ENCODE assay signal across 8 mouse cellular contexts in genomic region chr17:35915538-35916296, GRCm38 (mm10). TPM values are rescaled to one million over a fixed set of nuclear protein-coding genes. Genes with fewer than 3 reads are reported as not detected.
DNase-seq lines count a peak whose midpoint lies in the region; ATAC-seq and TF ChIP-seq lines count a peak whose summit lies in the region.

No protein-coding gene starts in this region.

- WGBS in intestine, embryonic 14.5 days, result 2% methylated on average over 28 of the region's 28 CpGs
- WGBS in macrophage (ENCODE audit: missing documents), result 3% methylated on average over 28 of the region's 28 CpGs

- no peaks in the 10 kb centered on the region for H3K9me3 ChIP-seq in intestine, embryonic 14.5 days (ENCODE audit: control insufficient read depth, low read length)

- H3K27ac ChIP-seq in testis, adult 2 months (ENCODE audit: control insufficient read depth, insufficient read depth, low read depth, low read length), result peak overlapping the region; percentile 94
- peak overlapping the region; percentile 99 for H3K27ac ChIP-seq in intestine, embryonic 14.5 days (ENCODE audit: low read depth)
- H3K27ac ChIP-seq in macrophage, result peak overlapping the region; percentile 98

- H3K4me1 ChIP-seq in testis, adult 2 months (ENCODE audit: control insufficient read depth, insufficient read depth, low read length), result peaks cover 2% of the 10 kb centered on the region; the same call in 1 of the 2 replicates
- peaks cover 22% of the 10 kb centered on the region for H3K4me1 ChIP-seq in intestine, embryonic 14.5 days (replicated peaks; ENCODE audit: control insufficient read depth, insufficient read depth, low read length)

- H3K4me3 ChIP-seq in testis, adult 2 months (ENCODE audit: control insufficient read depth, low read depth, low read length), result peak overlapping the region; percentile 96
- H3K4me3 ChIP-seq in intestine, embryonic 14.5 days (ENCODE audit: low read depth, low read length), result peak overlapping the region; percentile 60
- peak overlapping the region; percentile 91 for H3K4me3 ChIP-seq in macrophage (ENCODE audit: inconsistent target)

- peak overlapping the region; percentile 72 for H3K4me2 ChIP-seq in intestine, embryonic 14.5 days (ENCODE audit: low read length)

- H3K36me3 ChIP-seq in testis, adult 2 months (ENCODE audit: control insufficient read depth, insufficient read depth, low read length), result peaks cover 5% of the 10 kb centered on the region
- peaks cover 44% of the 10 kb centered on the region for H3K36me3 ChIP-seq in intestine, embryonic 14.5 days (ENCODE audit: control insufficient read depth, insufficient read depth, low read length)
- H3K36me3 ChIP-seq in macrophage (ENCODE audit: inconsistent target), result peaks cover 14% of the 10 kb centered on the region

- peaks cover 87% of the 10 kb centered on the region for H3K79me2 ChIP-seq in macrophage (ENCODE audit: inconsistent target)

- ATAC-seq in intestine, embryonic 14.5 days (replicated peaks; ENCODE audit: low FRiP score, low TSS enrichment, low read depth), result no peak

- no peaks in the 10 kb centered on the region for H3K27me3 ChIP-seq in testis, adult 2 months (ENCODE audit: control insufficient read depth, insufficient read depth, low read length)
- no peaks in the 10 kb centered on the region for H3K27me3 ChIP-seq in intestine, embryonic 14.5 days (replicated peaks; ENCODE audit: control insufficient read depth, insufficient read depth, low read length)

- H3K9ac ChIP-seq in intestine, embryonic 14.5 days (ENCODE audit: low read length), result peak overlapping the region; percentile 100

- no peak for TF ChIP-seq POLR2A in testis, adult 2 months (IDR thresholded peaks at IDR 0.05; ENCODE audit: control insufficient read depth, low read depth, low read length)

- DNase-seq in adrenal gland, adult 2 months, result peak; percentile 68
- no peak for DNase-seq in adrenal gland, adult 8-10 months
- DNase-seq in testis, postnatal 14 days (ENCODE audit: low spot score), result no peak
- DNase-seq in intestine, embryonic 14.5 days (ENCODE audit: low spot score), result peak; percentile 59
- no peak for DNase-seq in left cerebral cortex, postnatal 10 days (ENCODE audit: extremely low spot score in 1 of 2, low spot score in 2 of 2)
- no peak for DNase-seq in adrenal gland, postnatal 36 days

- intact Hi-C loops in left cerebral cortex, postnatal 10 days (cut with DNase I), result no loop called here

- TF ChIP-seq CTCF in testis, adult 2 months (IDR thresholded peaks at IDR 0.05; ENCODE audit: control insufficient read depth, insufficient read depth, insufficient replicate concordance, low read depth, low read length), result no peak

RNA-seq across cellular contexts. Expression of gene Mrps18b, which starts 0.5 kb away (rescaled TPM):
- total RNA-seq in adrenal gland, adult 2 months (2021), result 100 to 1,000 TPM; 111 to 114 TPM
- 91.6 and 101 TPM in 2 replicates for polyA plus RNA-seq in adrenal gland, adult 2 months (2012; rRNA removed)
- 100 to 1,000 TPM in 2 of 4 experiments, 10 to 100 TPM in 2; 81.7 to 102 (median 99.4) TPM for total RNA-seq in adrenal gland, adult 8-10 months (2022)
- 81.8 and 83.3 TPM in 2 replicates for polyA plus RNA-seq in testis, adult 2 months (2012; rRNA removed)
- 119 and 128 TPM in 2 replicates for polyA plus RNA-seq in intestine, embryonic 14.5 days (2014; fragmentation: Nextera tagmentation; extraction: Ambion mirVana)
- 10 to 100 TPM; 15.4 to 68.1 (median 46.5) TPM for total RNA-seq in macrophage (2018; cell fraction: chromatin; rRNA removed)
- 10 to 100 TPM; 27.3 to 60.5 (median 42.1) TPM for total RNA-seq in macrophage (2018; cell fraction: cytosol; rRNA removed)
- 10 to 100 TPM; 20.7 to 84.5 (median 36.9) TPM for total RNA-seq in macrophage (2018; cell fraction: nucleus; rRNA removed)
- polyA plus RNA-seq in macrophage (2018), result 31.2 to 75.1 TPM (median 49.9 TPM) in 3 replicates
- 10 to 100 TPM; 50.4 to 52.0 TPM for total RNA-seq in left cerebral cortex, postnatal 10 days (2021)
- total RNA-seq in adrenal gland, postnatal 36 days (2021), result 10 to 100 TPM; 92.6 to 97.8 TPM

RNA-seq across cellular contexts. Expression of gene Ppp1r10, which starts 0.5 kb away (rescaled TPM):
- total RNA-seq in adrenal gland, adult 2 months (2021), result 100 to 1,000 TPM in 1 of 2 experiments, 10 to 100 TPM in 1; 64.6 to 140 TPM
- 24.7 and 32.8 TPM in 2 replicates for polyA plus RNA-seq in adrenal gland, adult 2 months (2012; rRNA removed)
- total RNA-seq in adrenal gland, adult 8-10 months (2022), result 100 to 1,000 TPM in 1 of 4 experiments, 10 to 100 TPM in 3; 65.5 to 105 (median 89.6) TPM
- polyA plus RNA-seq in testis, adult 2 months (2012; rRNA removed), result 100 and 104 TPM in 2 replicates
- 33.8 and 34.0 TPM in 2 replicates for polyA plus RNA-seq in intestine, embryonic 14.5 days (2014; fragmentation: Nextera tagmentation; extraction: Ambion mirVana)
- total RNA-seq in macrophage (2018; cell fraction: chromatin; rRNA removed), result 100 to 1,000 TPM; 104 to 573 (median 202) TPM
- total RNA-seq in macrophage (2018; cell fraction: cytosol; rRNA removed), result 100 to 1,000 TPM in 5 of 26 experiments, 10 to 100 TPM in 21; 27.9 to 140 (median 53.2) TPM
- 100 to 1,000 TPM; 136 to 628 (median 278) TPM for total RNA-seq in macrophage (2018; cell fraction: nucleus; rRNA removed)
- 27.4 to 97.8 TPM (median 35.0 TPM) in 3 replicates for polyA plus RNA-seq in macrophage (2018)
- 10 to 100 TPM; 57.2 to 66.5 TPM for total RNA-seq in left cerebral cortex, postnatal 10 days (2021)
- total RNA-seq in adrenal gland, postnatal 36 days (2021), result 100 to 1,000 TPM in 1 of 2 experiments, 10 to 100 TPM in 1; 96.2 to 108 TPM

RNA-seq across cellular contexts. Expression of gene Atat1, which starts 5.8 kb away (rescaled TPM):
- 10 to 100 TPM; 27.4 to 40.0 TPM for total RNA-seq in adrenal gland, adult 2 months (2021)
- 128 and 145 TPM in 2 replicates for polyA plus RNA-seq in adrenal gland, adult 2 months (2012; rRNA removed)
- total RNA-seq in adrenal gland, adult 8-10 months (2022), result 10 to 100 TPM; 34.8 to 61.0 (median 44.9) TPM
- polyA plus RNA-seq in testis, adult 2 months (2012; rRNA removed), result 158 and 171 TPM in 2 replicates
- polyA plus RNA-seq in intestine, embryonic 14.5 days (2014; fragmentation: Nextera tagmentation; extraction: Ambion mirVana), result 68.5 and 76.3 TPM in 2 replicates
- total RNA-seq in macrophage (2018; cell fraction: chromatin; rRNA removed), result 100 to 1,000 TPM in 1 of 26 experiments, 10 to 100 TPM in 25; 45.7 to 106 (median 64.5) TPM
- 10 to 100 TPM in 1 of 26 experiments, 1 to 10 TPM in 25; 3.7 to 10.7 (median 5.3) TPM for total RNA-seq in macrophage (2018; cell fraction: cytosol; rRNA removed)
- total RNA-seq in macrophage (2018; cell fraction: nucleus; rRNA removed), result 10 to 100 TPM; 13.1 to 86.8 (median 33.4) TPM
- polyA plus RNA-seq in macrophage (2018), result 3.8 to 11.5 TPM (median 6.7 TPM) in 3 replicates
- 100 to 1,000 TPM; 105 to 111 TPM for total RNA-seq in left cerebral cortex, postnatal 10 days (2021)
- total RNA-seq in adrenal gland, postnatal 36 days (2021), result 10 to 100 TPM; 26.0 to 33.0 TPM

RNA-seq across cellular contexts. Expression of gene 2310061I04Rik, which starts 18.5 kb away (rescaled TPM):
- total RNA-seq in adrenal gland, adult 2 months (2021), result 10 to 100 TPM; 51.6 to 52.6 TPM
- polyA plus RNA-seq in adrenal gland, adult 2 months (2012; rRNA removed), result 112 and 122 TPM in 2 replicates
- 10 to 100 TPM; 33.1 to 46.5 (median 40.3) TPM for total RNA-seq in adrenal gland, adult 8-10 months (2022)
- 144 and 172 TPM in 2 replicates for polyA plus RNA-seq in testis, adult 2 months (2012; rRNA removed)
- polyA plus RNA-seq in intestine, embryonic 14.5 days (2014; fragmentation: Nextera tagmentation; extraction: Ambion mirVana), result 26.7 and 30.6 TPM in 2 replicates
- 10 to 100 TPM in 22 of 26 experiments, 1 to 10 TPM in 4; 6.9 to 48.6 (median 29.3) TPM for total RNA-seq in macrophage (2018; cell fraction: chromatin; rRNA removed)
- total RNA-seq in macrophage (2018; cell fraction: cytosol; rRNA removed), result 10 to 100 TPM; 14.6 to 34.3 (median 27.0) TPM
- 10 to 100 TPM; 11.5 to 67.3 (median 26.9) TPM for total RNA-seq in macrophage (2018; cell fraction: nucleus; rRNA removed)
- 26.7 to 32.7 TPM (median 27.9 TPM) in 3 replicates for polyA plus RNA-seq in macrophage (2018)
- total RNA-seq in left cerebral cortex, postnatal 10 days (2021), result 10 to 100 TPM; 61.5 to 72.4 TPM
- total RNA-seq in adrenal gland, postnatal 36 days (2021), result 10 to 100 TPM; 47.0 to 49.4 TPM

RNA-seq across cellular contexts. Expression of gene Dhx16, which starts 36.1 kb away (rescaled TPM):
- total RNA-seq in adrenal gland, adult 2 months (2021), result 10 to 100 TPM; 40.5 to 46.2 TPM
- 42.6 and 46.1 TPM in 2 replicates for polyA plus RNA-seq in adrenal gland, adult 2 months (2012; rRNA removed)
- total RNA-seq in adrenal gland, adult 8-10 months (2022), result 10 to 100 TPM; 40.6 to 57.8 (median 52.0) TPM
- 81.3 and 89.0 TPM in 2 replicates for polyA plus RNA-seq in testis, adult 2 months (2012; rRNA removed)
- polyA plus RNA-seq in intestine, embryonic 14.5 days (2014; fragmentation: Nextera tagmentation; extraction: Ambion mirVana), result 37.2 and 46.1 TPM in 2 replicates
- 100 to 1,000 TPM in 2 of 26 experiments, 10 to 100 TPM in 24; 31.7 to 110 (median 62.7) TPM for total RNA-seq in macrophage (2018; cell fraction: chromatin; rRNA removed)
- total RNA-seq in macrophage (2018; cell fraction: cytosol; rRNA removed), result 10 to 100 TPM; 17.1 to 28.5 (median 23.8) TPM
- total RNA-seq in macrophage (2018; cell fraction: nucleus; rRNA removed), result 10 to 100 TPM; 29.0 to 70.8 (median 43.2) TPM
- polyA plus RNA-seq in macrophage (2018), result 19.3 to 24.2 TPM (median 19.8 TPM) in 3 replicates
- total RNA-seq in left cerebral cortex, postnatal 10 days (2021), result 10 to 100 TPM; 29.1 to 31.0 TPM
- 10 to 100 TPM; 37.5 to 40.8 TPM for total RNA-seq in adrenal gland, postnatal 36 days (2021)

Comparison
In these comparisons a context has a peak if more than half of its experiments do, and no peak if none do; other contexts are left out.
1. DNase-seq: peak in adrenal gland, adult 2 months (single experiment) and intestine, embryonic 14.5 days (single experiment); none in adrenal gland, adult 8-10 months (single experiment), testis, postnatal 14 days (single experiment), left cerebral cortex, postnatal 10 days (0 of 2) and adrenal gland, postnatal 36 days (0 of 2).
2. Peak in every context shown above with its lines, with median percentiles within 50 percentile points of each other: H3K27ac ChIP-seq and H3K4me3 ChIP-seq.